Mouse (Mus musculus) kidney, adult 9 months (tissue): ENCODE measurements at regions not wholly inside any gene's neighbourhood (a gene's known extent, or its start where the extent isn't known, plus 50 kb on each side); places are given as distances from the start of the nearest gene placed in this dataset.

Experiments used
- DNase-seq: peaks from one replicate; pipeline ENCODE4 v3.0.0; 2022

DNA sequence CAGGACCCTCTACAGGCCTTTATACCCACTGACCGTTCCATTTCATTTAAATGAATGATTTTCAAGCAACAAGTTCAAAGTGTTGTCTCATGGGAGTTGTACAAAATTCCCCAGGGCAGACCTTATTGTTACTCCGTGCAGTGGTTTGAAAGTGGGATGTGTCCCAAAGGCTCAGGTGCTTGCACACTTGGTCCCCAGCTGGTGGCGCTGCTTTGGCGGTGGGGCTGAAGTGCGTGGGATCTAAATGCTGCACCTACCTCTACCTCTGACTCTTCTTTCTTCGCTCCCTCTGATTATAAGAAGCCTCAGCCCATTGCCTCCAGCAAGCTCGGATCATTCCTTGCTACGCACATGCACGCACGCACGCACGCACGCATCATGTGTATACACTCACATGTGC, 131.0 kb upstream of the Cops8 start:
- DNase-seq = no peak

DNA sequence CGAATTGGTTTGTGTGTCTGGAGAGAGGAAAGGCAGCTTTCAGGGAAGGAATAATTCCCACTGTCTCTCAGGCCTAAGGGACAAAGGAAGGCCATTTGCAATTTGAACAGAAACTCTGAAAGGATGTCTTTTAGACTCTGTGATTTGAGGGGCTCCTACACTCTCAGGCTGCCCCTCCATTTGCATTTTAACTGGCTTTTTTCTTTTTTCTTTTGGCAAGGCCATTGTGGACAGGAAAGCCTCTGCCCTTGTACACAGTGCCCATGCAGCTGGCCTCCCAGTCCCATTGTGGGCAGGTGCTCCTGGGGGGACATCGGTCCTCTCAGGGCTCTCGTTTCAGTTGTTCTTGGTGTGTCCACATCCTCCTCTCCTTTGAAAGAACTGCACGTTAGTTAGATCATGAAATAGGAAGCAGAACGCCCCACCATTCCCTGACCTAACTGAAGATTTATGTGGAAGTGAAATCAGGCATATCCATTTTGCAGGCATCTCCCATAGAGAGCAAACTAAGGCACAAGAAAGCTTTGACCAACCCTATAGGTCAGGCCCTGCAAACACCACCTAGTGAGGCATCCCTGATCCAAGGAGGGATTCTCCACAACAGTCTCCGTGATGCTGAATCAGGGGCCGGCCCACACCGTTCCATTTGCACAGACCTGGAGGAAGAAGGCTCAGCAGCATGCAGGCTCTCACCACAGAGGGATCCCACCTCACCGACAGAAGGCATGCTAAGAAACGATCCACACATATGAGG, 127.5 kb upstream of the Cops8 start:
- DNase-seq = no peak

DNA sequence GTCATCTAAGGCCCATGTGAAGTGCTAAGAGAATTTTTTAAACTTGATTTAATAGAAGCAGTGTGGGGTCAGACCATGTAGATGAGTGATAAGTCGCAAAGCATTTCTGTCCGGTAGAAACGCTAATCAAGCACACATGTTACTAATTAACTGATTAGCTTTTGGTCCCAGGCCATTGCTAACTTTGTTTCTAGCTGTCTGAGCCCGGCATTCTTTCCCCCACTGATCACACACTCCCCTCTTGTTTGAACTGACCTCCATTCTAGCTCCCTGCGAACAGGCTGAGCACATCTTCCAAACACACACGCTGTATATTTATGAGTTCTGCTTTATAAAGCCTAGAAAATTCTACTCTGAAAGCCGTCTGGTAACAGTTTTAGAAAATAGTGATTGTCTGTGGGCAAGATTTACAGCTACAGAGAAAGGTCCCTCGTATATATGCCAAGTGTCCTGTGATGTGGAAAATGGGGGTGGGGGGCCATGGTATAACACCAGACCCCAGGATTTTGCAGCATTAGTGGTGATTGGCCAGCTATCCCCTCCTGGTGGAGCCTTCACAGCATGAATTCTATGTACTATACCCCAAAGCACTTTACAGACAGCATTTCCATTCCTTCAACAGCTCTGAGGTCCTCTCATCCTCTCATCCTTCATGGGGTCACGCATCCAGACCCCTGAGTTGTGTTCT, 126.1 kb upstream of the Cops8 start:
- peak; percentile 48 for DNase-seq

GRCm38 (mm10) chr1:90478839-90479238, 123.9 kb upstream of the Cops8 start:
- no peak for DNase-seq

GRCm38 (mm10) chr1:90481247-90481646, 121.5 kb upstream of the Cops8 start:
- no peak for DNase-seq

GRCm38 (mm10) chr1:90481708-90482107, 121.1 kb upstream of the Cops8 start:
- DNase-seq = no peak

DNA sequence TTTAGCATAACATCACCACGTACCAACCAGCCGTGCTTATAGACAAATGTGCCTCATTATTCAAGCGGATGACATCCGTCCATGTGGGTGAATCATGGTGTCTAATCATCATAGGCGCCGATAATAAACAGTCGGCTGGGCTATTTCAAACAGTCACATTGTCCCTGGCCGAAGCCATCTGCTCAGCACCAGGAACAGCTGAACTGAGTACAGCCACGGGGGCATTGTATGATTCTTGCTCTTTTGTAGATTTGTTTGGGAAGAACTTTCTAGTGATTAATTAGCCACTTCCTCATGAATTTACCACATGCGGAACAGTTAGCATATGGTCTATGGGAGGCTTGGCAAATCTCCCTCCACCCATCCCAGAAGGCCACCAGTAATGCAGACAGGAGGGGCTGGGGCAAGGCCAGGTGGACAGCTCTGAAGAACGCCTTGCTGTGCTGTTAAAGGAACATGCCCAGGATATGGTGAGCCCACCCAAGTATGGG, 116.4 kb upstream of the Cops8 start:
- DNase-seq = no peak

GRCm38 (mm10) chr1:90487886-90488285, 114.9 kb upstream of the Cops8 start:
- no peak for DNase-seq

GRCm38 (mm10) chr1:90488991-90489390, 113.8 kb upstream of the Cops8 start:
- DNase-seq = no peak

DNA sequence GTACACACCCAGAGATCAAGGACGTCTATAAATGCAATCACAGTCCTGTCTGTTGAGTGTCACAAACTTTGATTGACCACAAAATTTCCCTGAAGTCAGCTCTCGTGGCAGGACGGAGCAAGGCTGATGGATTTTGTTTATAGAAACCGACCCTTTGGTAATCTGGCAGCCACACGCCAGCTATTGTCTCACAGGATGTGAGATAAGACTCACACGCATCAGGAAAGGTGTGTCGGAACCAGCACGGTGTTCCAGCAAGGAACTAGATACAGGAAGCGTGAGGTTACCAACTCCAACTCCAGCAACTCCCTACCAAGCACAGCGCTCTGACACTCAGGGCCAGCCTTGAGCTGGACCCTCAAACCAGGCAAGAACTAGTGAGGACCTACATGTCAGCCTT, 112.4 kb upstream of the Cops8 start:
- peak; percentile 6 for DNase-seq

- no peak for DNase-seq
Measured at GRCm38 (mm10) chr1:90493481-90493880, 109.3 kb upstream of the Cops8 start.

DNA sequence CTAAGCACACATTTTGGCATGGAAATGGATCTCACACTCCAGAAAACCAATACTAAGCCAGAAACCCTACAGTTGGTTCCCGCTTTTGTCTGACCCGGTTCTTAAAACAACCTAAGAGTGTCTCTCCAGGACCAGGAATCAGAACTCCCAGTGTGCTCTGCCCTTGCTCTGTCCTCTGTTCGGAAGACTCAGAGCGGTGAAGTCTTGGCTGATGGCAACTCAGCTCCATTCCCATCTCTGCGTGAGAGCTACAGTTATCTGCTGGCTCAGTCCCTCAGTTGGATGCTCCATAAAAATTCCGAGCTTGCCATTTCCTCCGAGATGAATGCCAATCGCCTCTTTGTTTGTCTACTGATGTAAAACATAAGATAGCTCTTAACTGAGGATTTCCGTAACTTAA, 107.6 kb upstream of the Cops8 start:
- no peak for DNase-seq

- peak; percentile 33 for DNase-seq
Measured at GRCm38 (mm10) chr1:90497568-90497967, 105.2 kb upstream of the Cops8 start.

GRCm38 (mm10) chr1:90501373-90501772, 101.4 kb upstream of the Cops8 start:
- no peak for DNase-seq

GRCm38 (mm10) chr1:90502371-90502770, 100.4 kb upstream of the Cops8 start:
- no peak for DNase-seq

DNA sequence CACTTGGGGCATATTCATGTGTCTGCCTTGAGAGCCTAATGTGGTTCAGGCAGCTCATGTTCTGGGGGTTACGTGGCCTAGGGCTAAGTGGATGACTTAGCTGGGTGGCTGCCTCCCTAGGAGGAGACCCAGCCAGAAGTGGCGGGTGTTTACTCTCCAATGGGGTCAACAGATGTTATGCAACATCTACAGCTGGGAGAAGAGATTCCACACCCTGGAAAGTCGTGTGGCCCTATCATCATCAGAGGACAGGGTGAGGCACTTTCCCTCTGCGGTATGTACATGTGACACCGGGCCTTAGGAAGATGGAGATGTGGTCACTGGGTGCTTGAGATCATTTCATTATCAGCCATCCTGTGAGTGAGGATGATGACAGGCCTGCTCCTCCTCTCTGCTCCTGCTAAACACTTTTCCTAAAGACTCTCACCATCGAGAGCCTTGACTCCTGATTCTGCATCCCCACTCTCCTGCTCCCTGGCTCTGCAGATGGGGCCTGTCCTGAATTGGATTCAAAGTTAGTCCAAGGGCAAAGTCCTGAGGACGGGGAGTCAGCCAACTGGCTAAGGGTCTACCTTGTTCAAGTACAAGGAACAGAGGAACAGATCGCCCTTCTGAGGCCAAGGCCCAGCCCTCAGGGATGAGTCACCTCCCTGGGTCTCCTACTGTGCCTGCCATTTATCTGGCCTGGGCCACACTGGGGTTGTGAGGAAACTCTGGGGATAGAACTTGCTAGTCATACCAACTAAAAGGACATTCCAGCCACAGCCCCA, 99.8 kb upstream of the Cops8 start:
- DNase-seq = no peak

DNA sequence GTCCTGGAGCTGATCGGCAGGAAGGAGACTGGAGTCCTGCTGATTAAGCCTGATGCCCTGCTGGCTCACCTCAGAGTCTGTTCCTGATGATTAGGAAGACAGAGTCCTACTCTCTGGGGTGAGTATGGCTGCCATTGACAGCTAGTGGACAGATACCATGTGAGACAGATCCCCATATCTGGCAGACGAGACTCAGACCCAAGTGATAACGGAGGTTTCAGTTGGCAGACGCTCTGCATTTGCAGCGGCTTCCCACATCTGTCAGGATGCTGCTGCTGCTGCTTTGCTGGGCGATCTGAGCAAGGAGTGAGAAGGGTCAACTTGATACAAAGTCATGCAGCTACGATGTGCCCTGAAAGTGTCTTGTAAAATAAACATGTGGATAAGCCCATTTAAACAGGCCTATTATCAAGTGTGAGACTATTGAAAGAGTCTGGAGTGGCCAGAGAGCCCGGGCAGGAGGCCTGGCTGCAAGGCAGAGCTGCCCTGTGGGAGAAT, 98.1 kb upstream of the Cops8 start:
- DNase-seq = no peak

DNA sequence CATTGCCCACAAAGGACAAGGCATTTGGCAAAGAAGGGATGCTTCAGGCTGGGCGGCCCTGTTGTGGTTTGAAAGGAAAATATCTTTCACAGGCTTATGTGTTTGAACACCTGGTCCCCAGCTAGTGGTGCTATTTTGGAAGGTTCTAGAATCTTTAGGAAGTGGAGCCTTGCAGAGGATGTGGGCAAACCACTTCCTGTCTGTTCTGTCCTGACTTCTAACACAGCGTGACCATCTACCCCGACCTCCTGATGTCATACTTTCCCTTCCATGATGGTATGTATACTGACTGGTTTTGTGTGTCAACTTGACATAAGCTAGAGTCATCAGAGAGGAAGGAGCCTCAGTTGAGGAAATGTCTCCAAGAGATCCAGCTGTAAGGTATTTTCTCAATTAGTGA, 97.2 kb upstream of the Cops8 start:
- DNase-seq = no peak

- DNase-seq = no peak
Measured at GRCm38 (mm10) chr1:90506582-90506981, 96.2 kb upstream of the Cops8 start.

DNA sequence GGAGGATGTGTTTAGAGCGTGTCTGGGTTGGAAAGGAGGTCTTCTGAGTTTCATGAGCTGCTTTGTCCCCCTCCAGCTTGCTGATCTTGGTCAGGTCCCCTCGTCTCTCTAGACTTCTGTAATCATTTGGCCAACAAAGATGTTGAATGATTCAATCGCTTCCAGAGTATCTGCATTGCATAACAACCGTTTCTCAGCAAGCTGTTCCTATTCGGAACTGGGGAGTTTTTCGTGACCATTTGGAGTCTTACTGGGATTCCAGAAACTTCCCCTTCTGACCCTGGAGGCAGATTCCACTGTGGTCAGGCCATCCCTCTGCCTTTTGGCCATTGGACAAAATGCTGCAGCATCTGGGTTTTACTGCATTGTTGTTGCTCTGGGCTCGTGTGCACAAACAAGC, 93.4 kb upstream of the Cops8 start:
- no peak for DNase-seq

DNA sequence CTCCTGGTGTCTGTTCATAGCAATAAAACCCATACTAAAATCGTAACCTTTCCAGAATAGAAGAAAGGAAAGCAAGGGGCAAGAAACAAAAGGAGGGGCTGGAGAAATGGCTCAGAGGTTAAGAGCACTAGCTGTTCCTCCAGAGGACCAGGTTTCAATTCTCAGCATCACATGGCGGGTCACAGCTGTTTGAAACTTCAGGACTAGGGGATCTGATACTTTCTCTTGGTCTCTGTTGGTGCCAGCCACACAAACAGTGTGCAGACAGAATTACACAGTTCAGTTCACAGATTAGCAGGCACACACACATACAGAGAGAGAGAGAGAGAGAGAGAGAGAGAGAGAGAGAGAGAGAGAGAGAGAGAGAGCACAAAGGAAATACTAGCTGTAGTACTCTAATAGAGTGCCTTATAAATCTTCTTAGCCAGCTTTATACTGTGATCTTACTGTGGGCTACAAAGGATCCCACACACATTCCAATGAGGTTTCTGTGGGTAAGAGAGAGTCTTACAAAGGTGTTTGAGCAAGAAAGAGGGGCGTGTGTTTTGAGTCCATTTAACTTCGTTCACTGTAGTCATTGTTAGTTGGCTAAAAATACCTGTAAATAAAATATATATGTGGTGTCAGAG, 89.2 kb upstream of the Cops8 start:
- DNase-seq = no peak

- no peak for DNase-seq
Measured at GRCm38 (mm10) chr1:90514176-90514575, 88.6 kb upstream of the Cops8 start.
